Mouse (Mus musculus): ENCODE results near the gene Timm29.
A peak's percentile ranks its signal among the peaks of the same experiment; 100 is the strongest.

Timm29 gene

GRCm38 (mm10) chr9:21592703-21593121 is at the start of gene Timm29, which contains the start of gene Yipf2:
Gene Timm29, plus strand, starts transcription at chr9:21592722.
Gene Yipf2, minus strand, starts transcription at chr9:21592828.
- DNase-seq: peak; percentile 91

- peak; percentile 12 for DNase-seq
Observed at GRCm38 (mm10) chr9:21545351-21545915, 47.1 kb upstream of the Timm29 start.

- DNase-seq: peak; percentile 100
Observed at GRCm38 (mm10) chr9:21545916-21546788, 46.4 kb upstream of the Timm29 start.

- DNase-seq: no peak
Observed at GRCm38 (mm10) chr9:21546789-21547074, 45.8 kb upstream of the Timm29 start, which contains the start of gene Carm1. Gene Carm1, plus strand, starts transcription at chr9:21546894.

- DNase-seq: peak; percentile 69
Observed at GRCm38 (mm10) chr9:21547075-21547941, 45.2 kb upstream of the Timm29 start.

GRCm38 (mm10) chr9:21551049-21551448 is 41.5 kb upstream of the Timm29 start:
- no peak for DNase-seq

- DNase-seq: no peak
Observed at GRCm38 (mm10) chr9:21553607-21554273, 38.8 kb upstream of the Timm29 start.

- no peak for DNase-seq
Observed at GRCm38 (mm10) chr9:21555198-21555742, 37.3 kb upstream of the Timm29 start.

- DNase-seq: no peak
Observed at GRCm38 (mm10) chr9:21556996-21557395, 35.5 kb upstream of the Timm29 start.

GRCm38 (mm10) chr9:21557556-21557955 is 35.0 kb upstream of the Timm29 start:
- DNase-seq: no peak

GRCm38 (mm10) chr9:21558366-21558765 is 34.2 kb upstream of the Timm29 start:
- DNase-seq: no peak

- DNase-seq: no peak
Observed at GRCm38 (mm10) chr9:21559151-21559550, 33.4 kb upstream of the Timm29 start.

GRCm38 (mm10) chr9:21564420-21564819 is 28.1 kb upstream of the Timm29 start:
- DNase-seq: no peak

GRCm38 (mm10) chr9:21565004-21565586 is 27.4 kb upstream of the Timm29 start:
- DNase-seq: no peak

- DNase-seq: no peak
Observed at GRCm38 (mm10) chr9:21566538-21566937, 26.0 kb upstream of the Timm29 start.

GRCm38 (mm10) chr9:21567051-21567450 is 25.5 kb upstream of the Timm29 start:
- DNase-seq: no peak

GRCm38 (mm10) chr9:21568657-21569255 is 23.8 kb upstream of the Timm29 start:
- no peak for DNase-seq

- no peak for DNase-seq
Observed at GRCm38 (mm10) chr9:21574012-21574801, 18.3 kb upstream of the Timm29 start.

GRCm38 (mm10) chr9:21575253-21575652 is 17.3 kb upstream of the Timm29 start:
- no peak for DNase-seq

GRCm38 (mm10) chr9:21576286-21576685 is 16.2 kb upstream of the Timm29 start:
- DNase-seq: no peak

- no peak for DNase-seq
Observed at GRCm38 (mm10) chr9:21578226-21578625, 14.3 kb upstream of the Timm29 start.
